Mouse (Mus musculus) left cerebral cortex, postnatal 10 days (tissue): ENCODE results near the gene Cldn11. TPM values are rescaled to one million over a fixed set of nuclear protein-coding genes. Genes with fewer than 3 reads are reported as not detected.

Source experiments
- total RNA-seq, 2 experiments: library from RNA; stranded (reverse); gene quantifications; 2 replicates each; pipeline ENCODE4 v1.2.3; 2021

Cldn11 gene
- total RNA-seq, 2 experiments from 2014 or later: 25.6 to 43.0 TPM

Other genes with a start within 250 kb of the Cldn11 start
- gene Phc3, start 180.5 kb upstream of the Cldn11 start, total RNA-seq: 10 to 100 TPM; 33.2 to 34.8 TPM
- 10 to 100 TPM; 51.7 to 55.5 TPM for gene Prkci, start 154.2 kb upstream of the Cldn11 start, total RNA-seq
- gene Skil, start 54.9 kb upstream of the Cldn11 start, total RNA-seq: 10 to 100 TPM; 64.4 to 66.2 TPM
- gene Slc7a14, start 160.5 kb downstream of the Cldn11 start, total RNA-seq: 10 to 100 TPM; 34.2 to 36.5 TPM